Mouse (Mus musculus): ENCODE data around the gene Kptn. TPM values are rescaled to one million over a fixed set of nuclear protein-coding genes. Genes with fewer than 3 reads are reported as not detected.

The Kptn gene
- polyA plus RNA-seq (2015; fragmentation: Nextera tagmentation; extraction: Ambion mirVana): 28.5 and 31.7 TPM in 2 replicates

DNA sequence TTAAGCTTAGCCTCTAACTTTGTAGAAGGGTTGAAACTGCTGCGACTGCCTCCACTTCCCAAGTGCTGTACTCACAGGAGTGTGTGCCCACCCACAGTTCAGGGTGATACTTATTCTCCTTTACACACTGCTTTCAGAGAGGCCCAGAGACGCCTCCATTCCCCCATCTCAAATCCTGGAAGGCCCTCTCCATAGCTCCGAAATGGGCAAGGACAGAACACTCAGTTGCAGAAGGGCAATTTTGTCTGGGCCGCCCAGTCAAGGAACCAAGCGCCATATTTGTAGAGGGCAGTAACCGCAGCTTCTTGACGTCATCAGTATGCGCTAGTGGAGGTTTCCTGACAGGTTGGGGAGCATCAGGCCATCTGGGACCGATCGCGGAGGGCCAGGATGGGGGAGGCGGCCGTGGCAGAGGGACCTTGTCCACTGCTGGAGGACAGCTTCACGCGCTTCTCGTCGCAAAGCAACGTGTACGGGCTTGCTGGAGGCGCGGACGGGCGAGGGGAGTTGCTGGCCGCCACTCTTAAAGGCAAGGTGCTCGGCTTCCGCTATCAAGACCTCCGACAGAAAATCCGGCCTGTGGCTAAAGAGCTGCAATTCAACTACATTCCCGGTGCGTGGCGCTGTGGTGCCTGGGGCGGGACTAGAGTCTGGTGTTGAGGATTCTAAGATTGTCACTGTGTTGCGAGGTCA, at the start of gene Kptn:
TSS of gene Kptn (plus strand) at position 327 of the 693 bp plus-strand sequence.
- ATAC-seq (ENCODE audit: borderline replicate concordance, extremely low read depth, low FRiP score, low TSS enrichment): peak; percentile 85
- Histone ChIP-seq H3K27me3 (no peaks in the 10 kb centered on the region), H3K4me1 (peaks cover 10% of the 10 kb centered on the region), H3K4me2 (peak within 1 kb of the TSS; percentile 73), H3K27ac (peak within 1 kb of the TSS; percentile 86), H3K9me3 (no peaks in the 10 kb centered on the region), H3K4me3 (peak within 1 kb of the TSS; percentile 97), H3K36me3 (peaks cover 30% of the 10 kb centered on the region), H3K9ac (peak within 1 kb of the TSS; percentile 81)
- WGBS: under 1% methylated on average over 33 of the region's 33 CpGs

DNA sequence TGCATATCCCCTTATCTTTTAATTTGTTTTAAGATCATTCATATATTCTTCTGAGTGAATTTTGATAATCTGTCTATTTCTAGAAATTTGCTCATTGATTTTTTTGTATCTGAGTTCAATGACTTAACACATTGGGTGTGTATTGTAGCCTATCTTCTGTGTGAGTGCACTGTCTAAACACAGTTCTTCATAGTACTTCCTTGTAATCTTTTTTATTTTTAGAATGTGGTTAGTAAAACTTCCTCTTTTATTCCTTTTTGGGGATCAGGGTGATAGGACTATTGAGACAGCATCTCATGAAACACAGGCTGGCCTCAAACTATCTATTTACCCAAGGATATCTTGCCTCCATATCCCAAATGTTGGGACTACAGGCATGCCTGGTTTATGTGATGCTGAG, 48.8 kb upstream of the Kptn start:
- H3K27me3 ChIP-seq: no peaks in the 10 kb centered on the region
- no peak overlapping the region for H3K9ac ChIP-seq
- no peaks in the 10 kb centered on the region for H3K4me1 ChIP-seq
- H3K4me3 ChIP-seq: no peak overlapping the region
- no peaks in the 10 kb centered on the region for H3K36me3 ChIP-seq
- H3K27ac ChIP-seq: no peak overlapping the region
- H3K9me3 ChIP-seq: no peaks in the 10 kb centered on the region
- no peak for ATAC-seq (ENCODE audit: borderline replicate concordance, extremely low read depth, low FRiP score, low TSS enrichment)
- H3K4me2 ChIP-seq: no peak overlapping the region

DNA sequence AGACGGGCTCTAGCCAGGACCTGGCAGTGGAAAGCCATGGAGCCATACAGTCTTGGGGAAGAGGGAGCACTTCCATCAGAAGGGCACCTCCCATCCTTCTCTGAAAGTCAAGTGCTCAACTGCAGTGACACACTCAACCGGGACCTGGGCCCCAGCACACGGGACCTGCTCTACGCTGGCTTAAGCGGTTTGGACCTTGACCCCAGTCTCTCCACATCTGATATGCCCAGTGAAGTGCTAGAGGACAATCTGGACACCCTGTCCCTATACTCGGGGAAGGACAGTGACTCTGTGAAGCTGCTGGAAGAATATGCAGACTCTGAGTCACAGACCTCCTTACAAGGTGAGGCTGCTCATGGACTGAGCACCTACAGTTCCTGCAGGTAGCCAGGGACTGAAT, 47.8 kb upstream of the Kptn start:
- ATAC-seq (ENCODE audit: borderline replicate concordance, extremely low read depth, low FRiP score, low TSS enrichment): no peak
- H3K9ac ChIP-seq: no peak overlapping the region
- H3K27me3 ChIP-seq: no peaks in the 10 kb centered on the region
- H3K9me3 ChIP-seq: no peaks in the 10 kb centered on the region
- no peak overlapping the region for H3K4me2 ChIP-seq
- 67% methylated on average over 6 of the region's 6 CpGs for WGBS
- no peaks in the 10 kb centered on the region for H3K36me3 ChIP-seq
- no peak overlapping the region for H3K4me3 ChIP-seq
- no peaks in the 10 kb centered on the region for H3K4me1 ChIP-seq
- H3K27ac ChIP-seq: no peak overlapping the region

DNA sequence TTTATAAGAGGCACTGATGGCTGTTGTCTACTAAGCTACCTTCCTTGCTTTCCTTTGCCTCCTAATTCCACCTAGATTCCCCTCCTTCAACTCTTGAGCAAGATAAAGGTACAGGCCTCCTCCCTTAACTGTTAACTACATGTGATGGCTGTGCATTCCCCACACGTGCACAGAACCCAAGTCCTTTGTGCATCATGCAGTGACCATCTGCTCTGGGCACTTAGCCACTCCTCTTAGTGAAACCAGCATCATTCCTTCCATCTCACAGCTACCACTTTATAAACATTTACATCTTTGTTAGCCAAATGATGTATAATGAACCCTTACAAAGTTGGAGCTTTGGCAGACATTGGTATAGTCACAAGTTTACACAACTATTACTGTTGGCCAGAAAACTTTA, 39.7 kb upstream of the Kptn start:
- H3K4me2 ChIP-seq: no peak overlapping the region
- H3K4me1 ChIP-seq: no peaks in the 10 kb centered on the region
- 59% methylated on average over 1 of the region's 1 CpGs for WGBS
- no peak for ATAC-seq (ENCODE audit: borderline replicate concordance, extremely low read depth, low FRiP score, low TSS enrichment)
- no peak overlapping the region for H3K9ac ChIP-seq
- H3K9me3 ChIP-seq: no peaks in the 10 kb centered on the region
- no peaks in the 10 kb centered on the region for H3K36me3 ChIP-seq
- no peaks in the 10 kb centered on the region for H3K27me3 ChIP-seq
- no peak overlapping the region for H3K27ac ChIP-seq
- no peak overlapping the region for H3K4me3 ChIP-seq

DNA sequence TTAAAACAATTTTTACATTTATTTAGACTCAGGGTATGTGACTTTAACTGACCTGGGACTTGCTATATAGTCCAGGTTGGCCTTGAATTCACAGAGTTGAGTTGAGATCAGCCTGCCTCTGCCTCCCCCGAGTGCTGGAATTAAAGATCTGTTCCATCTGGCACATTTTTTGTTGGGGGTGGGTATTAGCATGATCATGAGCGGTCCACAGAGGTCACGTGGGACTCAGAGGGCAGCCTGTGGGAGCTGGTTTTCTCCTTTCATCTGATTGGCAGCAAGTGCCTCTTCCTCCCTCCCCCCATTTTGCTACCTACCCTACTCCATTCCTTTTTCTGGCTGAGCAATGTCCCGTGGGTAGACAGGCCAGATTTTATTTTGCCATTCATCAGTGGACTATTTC, 39.1 kb upstream of the Kptn start:
- H3K27ac ChIP-seq: no peak overlapping the region
- 57% methylated on average over 4 of the region's 4 CpGs for WGBS
- no peak overlapping the region for H3K9ac ChIP-seq
- no peaks in the 10 kb centered on the region for H3K27me3 ChIP-seq
- H3K4me3 ChIP-seq: no peak overlapping the region
- H3K4me2 ChIP-seq: no peak overlapping the region
- no peaks in the 10 kb centered on the region for H3K36me3 ChIP-seq
- H3K9me3 ChIP-seq: no peaks in the 10 kb centered on the region
- no peak for ATAC-seq (ENCODE audit: borderline replicate concordance, extremely low read depth, low FRiP score, low TSS enrichment)
- H3K4me1 ChIP-seq: no peaks in the 10 kb centered on the region

DNA sequence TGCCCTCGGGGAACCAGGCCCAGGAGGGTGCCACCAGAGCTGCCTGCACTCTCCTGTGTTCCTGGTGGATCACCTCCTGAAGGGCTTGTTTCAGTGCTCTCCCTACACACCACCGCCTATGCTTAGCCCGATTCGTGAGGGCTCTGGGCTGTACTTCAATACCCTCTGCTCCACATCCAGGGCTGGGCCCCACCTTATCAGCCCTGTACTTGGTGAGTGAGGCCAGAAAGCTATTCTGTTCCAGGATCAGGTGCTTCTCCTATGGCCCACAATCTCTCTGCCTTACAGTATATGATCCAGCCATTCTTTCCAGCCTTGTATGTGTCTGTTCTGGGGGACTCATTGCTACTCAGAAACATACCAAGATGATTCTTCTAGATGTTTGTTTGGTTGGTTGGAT, 36.3 kb upstream of the Kptn start:
- Histone ChIP-seq H3K36me3 (no peaks in the 10 kb centered on the region), H3K9ac (no peak overlapping the region), H3K4me3 (no peak overlapping the region), H3K27ac (no peak overlapping the region), H3K4me1 (no peaks in the 10 kb centered on the region), H3K4me2 (no peak overlapping the region), H3K9me3 (no peaks in the 10 kb centered on the region), H3K27me3 (no peaks in the 10 kb centered on the region)
- 59% methylated on average over 4 of the region's 4 CpGs for WGBS
- ATAC-seq (ENCODE audit: borderline replicate concordance, extremely low read depth, low FRiP score, low TSS enrichment): no peak

DNA sequence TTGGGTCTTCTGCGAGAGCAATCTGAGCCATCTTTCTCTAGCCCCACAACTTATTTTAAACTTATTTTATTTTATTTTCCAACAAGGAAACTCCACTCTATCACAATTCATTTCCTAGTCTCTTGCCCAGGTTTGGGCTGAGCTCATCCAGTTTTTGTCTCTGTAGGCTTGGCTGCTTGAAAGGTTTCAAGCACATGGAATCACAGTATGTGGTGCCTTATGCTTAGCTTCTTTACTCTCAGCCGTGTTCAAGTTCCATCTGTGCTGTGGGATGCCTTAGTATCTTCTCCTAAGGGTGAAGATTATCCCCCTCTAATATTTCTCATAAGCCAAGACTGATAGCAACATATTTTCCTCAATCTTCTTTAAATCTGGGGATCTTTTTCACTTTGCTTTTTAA, 32.1 kb upstream of the Kptn start:
- ATAC-seq (ENCODE audit: borderline replicate concordance, extremely low read depth, low FRiP score, low TSS enrichment): no peak
- Histone ChIP-seq H3K27ac (no peak overlapping the region), H3K9me3 (no peaks in the 10 kb centered on the region), H3K36me3 (no peaks in the 10 kb centered on the region), H3K4me1 (no peaks in the 10 kb centered on the region), H3K4me2 (no peak overlapping the region), H3K9ac (no peak overlapping the region), H3K4me3 (no peak overlapping the region), H3K27me3 (no peaks in the 10 kb centered on the region)
- WGBS: 70% methylated on average over 2 of the region's 2 CpGs

DNA sequence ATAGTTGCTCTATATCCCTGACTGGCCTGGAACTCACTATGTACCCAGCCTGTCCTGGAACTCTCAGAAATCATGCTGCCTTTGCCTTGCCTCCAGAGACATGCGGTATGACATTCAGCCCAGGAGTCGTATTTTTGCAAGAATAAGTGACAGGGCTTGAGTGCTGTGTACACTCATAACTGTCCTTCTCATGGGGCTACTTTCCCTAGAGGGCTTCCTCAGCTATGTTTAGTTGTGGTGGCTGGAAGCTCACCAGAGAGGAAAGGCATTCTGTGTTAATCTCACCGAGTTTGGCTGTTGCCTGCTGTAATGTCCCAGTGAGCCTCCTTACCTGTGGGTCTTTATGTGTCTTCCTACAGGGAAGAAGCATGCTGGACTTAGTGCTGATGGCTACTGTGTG, 25.1 kb upstream of the Kptn start:
- H3K4me2 ChIP-seq: no peak overlapping the region
- H3K9me3 ChIP-seq: no peaks in the 10 kb centered on the region
- H3K4me3 ChIP-seq: no peak overlapping the region
- no peaks in the 10 kb centered on the region for H3K27me3 ChIP-seq
- peaks cover 10% of the 10 kb centered on the region for H3K4me1 ChIP-seq
- no peak for ATAC-seq (ENCODE audit: borderline replicate concordance, extremely low read depth, low FRiP score, low TSS enrichment)
- 64% methylated on average over 3 of the region's 3 CpGs for WGBS
- H3K36me3 ChIP-seq: no peaks in the 10 kb centered on the region
- H3K9ac ChIP-seq: no peak overlapping the region
- no peak overlapping the region for H3K27ac ChIP-seq

DNA sequence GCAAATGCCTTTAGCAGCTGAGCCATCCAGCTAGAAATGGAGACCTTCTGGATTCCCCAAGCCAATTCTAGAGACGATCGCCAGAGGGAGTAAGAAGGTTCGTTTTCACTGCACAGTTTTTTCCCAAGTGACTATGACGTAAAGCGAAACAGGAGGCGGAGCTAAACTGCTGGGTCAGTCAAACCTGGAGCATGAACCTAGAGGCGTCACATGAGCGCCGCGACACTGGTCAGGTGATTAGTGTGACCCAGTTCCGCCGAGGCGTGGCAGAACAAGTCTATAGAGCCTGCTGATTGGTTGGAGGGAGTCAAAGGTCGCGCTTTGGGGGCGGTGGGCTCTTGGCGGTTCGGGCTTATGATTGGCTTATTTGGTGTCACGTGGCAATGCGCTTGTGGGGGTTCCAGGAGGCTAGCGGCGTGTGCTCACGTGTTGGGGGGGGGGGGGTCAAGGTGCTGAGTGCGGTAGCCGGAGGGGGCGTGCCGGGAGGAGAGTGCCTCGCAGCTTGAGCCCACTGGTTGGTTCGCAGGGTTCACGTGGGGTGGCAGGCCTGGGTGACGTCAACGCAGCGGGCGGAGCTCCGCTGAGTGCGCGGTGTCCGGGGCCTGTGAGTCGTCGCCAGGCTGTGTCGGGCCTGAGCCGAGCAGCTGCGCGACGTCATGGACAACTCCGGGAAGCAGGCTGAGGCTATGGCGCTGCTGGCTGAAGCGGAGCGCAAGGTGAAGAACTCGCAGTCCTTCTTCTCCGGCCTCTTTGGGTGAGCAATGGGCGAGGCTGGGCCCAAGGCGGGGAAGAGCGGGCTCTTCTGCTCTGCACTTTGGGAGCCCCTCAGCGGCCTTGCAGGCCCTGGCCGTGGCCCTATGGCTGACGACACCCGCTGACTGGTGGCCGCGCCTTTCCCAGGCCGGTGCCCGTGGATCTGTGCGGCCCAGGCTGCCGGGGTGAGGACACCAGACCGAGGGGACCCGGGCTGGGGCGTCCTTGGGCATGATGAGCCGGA, 21.4 kb upstream of the Kptn start, which contains the start of gene Napa:
TSS of gene Napa (plus strand) at position 438 of the 997 bp plus-strand sequence.
- peak within 1 kb of the TSS; percentile 97 for H3K4me3 ChIP-seq
- no peaks in the 10 kb centered on the region for H3K27me3 ChIP-seq
- under 1% methylated on average over 64 of the region's 68 CpGs for WGBS
- peaks cover 17% of the 10 kb centered on the region for H3K4me1 ChIP-seq
- H3K9me3 ChIP-seq: no peaks in the 10 kb centered on the region
- ATAC-seq (ENCODE audit: borderline replicate concordance, extremely low read depth, low FRiP score, low TSS enrichment): peak; percentile 99
- H3K9ac ChIP-seq: peak within 1 kb of the TSS; percentile 99
- peak within 1 kb of the TSS; percentile 88 for H3K4me2 ChIP-seq
- H3K27ac ChIP-seq: peak within 1 kb of the TSS; percentile 86
- H3K36me3 ChIP-seq: no peaks in the 10 kb centered on the region

DNA sequence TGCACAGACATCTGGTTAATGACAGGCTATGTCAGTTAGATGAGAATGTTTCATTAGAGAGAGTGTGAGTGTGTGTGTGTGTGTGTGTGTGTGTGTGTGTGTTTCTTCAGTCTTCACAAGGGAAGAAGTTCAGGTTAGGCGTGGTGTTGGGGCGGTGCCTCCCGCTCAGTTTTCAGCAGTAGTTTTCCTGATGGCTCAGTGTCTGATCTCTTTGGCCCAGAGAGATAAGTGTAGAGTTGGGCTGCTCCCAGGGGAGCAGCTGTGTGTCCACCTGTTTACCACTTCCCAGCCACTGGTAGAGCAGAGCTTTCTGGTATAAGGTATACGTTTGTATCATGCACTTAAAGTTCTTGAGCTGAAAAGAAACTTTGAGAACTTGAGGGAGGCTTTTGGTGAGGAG, 19.8 kb upstream of the Kptn start:
- 74% methylated on average over 4 of the region's 4 CpGs for WGBS

DNA sequence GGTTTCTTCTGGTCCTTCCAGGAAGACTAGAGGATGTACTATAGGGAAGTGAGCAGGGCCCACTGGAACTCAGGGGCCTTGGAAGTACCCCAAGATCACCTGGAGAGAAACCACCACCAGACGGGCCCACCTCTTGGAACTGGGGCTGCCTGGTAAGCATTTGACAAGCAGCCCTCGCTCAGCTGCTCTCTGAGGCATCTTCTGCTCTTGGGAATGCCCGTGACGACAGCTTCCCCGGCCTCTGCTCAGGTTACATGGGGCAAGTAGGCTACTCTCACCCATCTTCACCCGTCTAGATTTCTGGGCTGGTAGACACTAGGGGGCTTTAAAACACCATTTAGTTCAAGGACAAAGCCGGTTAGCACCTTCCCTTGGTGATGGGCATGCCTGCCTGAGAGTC, 18.6 kb upstream of the Kptn start:
- Histone ChIP-seq H3K27me3 (no peaks in the 10 kb centered on the region), H3K36me3 (peaks cover 14% of the 10 kb centered on the region; the same call in 1 of the 2 replicates), H3K9me3 (no peaks in the 10 kb centered on the region), H3K4me2 (no peak overlapping the region), H3K9ac (no peak overlapping the region), H3K4me1 (peaks cover 17% of the 10 kb centered on the region), H3K4me3 (no peak overlapping the region), H3K27ac (no peak overlapping the region)
- no peak for ATAC-seq (ENCODE audit: borderline replicate concordance, extremely low read depth, low FRiP score, low TSS enrichment)
- WGBS: 74% methylated on average over 7 of the region's 7 CpGs

More for the DNA sequence above, 19.8 kb upstream of the Kptn start:
- H3K4me2 ChIP-seq: peak overlapping the region; percentile 88
- peak overlapping the region; percentile 97 for H3K4me3 ChIP-seq
- ATAC-seq (ENCODE audit: borderline replicate concordance, extremely low read depth, low FRiP score, low TSS enrichment): no peak
- peaks cover 17% of the 10 kb centered on the region for H3K4me1 ChIP-seq
- H3K27me3 ChIP-seq: no peaks in the 10 kb centered on the region
- peak overlapping the region; percentile 99 for H3K9ac ChIP-seq
- no peaks in the 10 kb centered on the region for H3K9me3 ChIP-seq
- H3K36me3 ChIP-seq: peaks cover 8% of the 10 kb centered on the region; the same call in 1 of the 2 replicates
- H3K27ac ChIP-seq: no peak overlapping the region
